Mouse (Mus musculus) heart, embryonic 13.5 days (tissue): ENCODE measurements around the gene Cep78. TPM values are rescaled to one million over a fixed set of nuclear protein-coding genes. Genes with fewer than 3 reads are reported as not detected.

Experiments
- ATAC-seq: fragments of 200-750 bp; cut with Nextera tagmentation; 2 replicates; pipeline ENCODE4 v1.8.0; 2017; ENCODE audit warnings: moderate TSS enrichment; ENCODE audit not compliant: insufficient number of reproducible peaks, low FRiP score, low TSS enrichment; ENCODE audit errors: extremely low read depth
- H3K27ac ChIP-seq: fragments of 300-500 bp; sonication (generic); replicated peaks from 2 replicates; pipeline ENCODE4 v1.5.1; 2015; ENCODE audit warnings: moderate library complexity, mild to moderate bottlenecking, inconsistent platforms
- H3K27me3 ChIP-seq: fragments of 300-500 bp; sonication (generic); replicated peaks from 2 replicates; pipeline ENCODE4 v1.6.1; 2015; ENCODE audit warnings: mild to moderate bottlenecking, inconsistent platforms
- H3K36me3 ChIP-seq: fragments of 300-500 bp; sonication (generic); 2 replicates; pipeline ENCODE4 v1.6.1; 2015; ENCODE audit warnings: mild to moderate bottlenecking, inconsistent platforms
- H3K4me1 ChIP-seq: fragments of 300-500 bp; sonication (generic); 2 replicates; pipeline ENCODE4 v1.6.1; 2015; ENCODE audit warnings: inconsistent platforms
- H3K4me2 ChIP-seq: fragments of 300-500 bp; sonication (generic); 2 replicates; pipeline ENCODE4 v1.6.1; 2015; ENCODE audit warnings: inconsistent platforms, mild to moderate bottlenecking, moderate library complexity
- H3K4me3 ChIP-seq: fragments of 300-500 bp; sonication (generic); 2 replicates; pipeline ENCODE4 v1.5.1; 2015; ENCODE audit warnings: moderate library complexity, mild to moderate bottlenecking, inconsistent platforms
- H3K9ac ChIP-seq: fragments of 300-500 bp; sonication (generic); 2 replicates; pipeline ENCODE4 v1.6.1; 2015; ENCODE audit warnings: inconsistent platforms, mild to moderate bottlenecking, moderate library complexity
- H3K9me3 ChIP-seq: fragments of 300-500 bp; sonication (generic); 2 replicates; pipeline ENCODE4 v1.6.1; 2016; ENCODE audit warnings: inconsistent platforms
- WGBS: fragments of 180-500 bp; shearing (Covaris S2); methylation state at CpG from one replicate; pipeline ENCODE4 v1.1.7; 2015; ENCODE audit warnings: mixed read lengths; 5-methylcytosine and 5-hydroxymethylcytosine counted together
- polyA plus RNA-seq: library from polyadenylated mRNA; unstranded; fragments of >200 nt; fragmentation: Nextera tagmentation; extraction: Ambion mirVana; gene quantifications from 2 replicates; pipeline ENCODE4 v1.2.1, GENCODE M21; 2015

The Cep78 gene
- polyA plus RNA-seq, 1 experiment from 2014 or later: 12.9 TPM

GRCm38 (mm10) chr19:15924866-15925718 lies 59.7 kb downstream of the Cep78 start:
- Histone ChIP-seq H3K36me3 (peaks cover 5% of the 10 kb centered on the region; the same call in 1 of the 2 replicates), H3K27ac (peak overlapping the region; percentile 93), H3K9ac (peak overlapping the region; percentile 86), H3K27me3 (no peaks in the 10 kb centered on the region), H3K4me1 (peaks cover 29% of the 10 kb centered on the region), H3K4me2 (peak overlapping the region; percentile 99), H3K4me3 (peak overlapping the region; percentile 75), H3K9me3 (no peaks in the 10 kb centered on the region)
- 1% methylated on average over 43 of the region's 43 CpGs for WGBS
- peak; percentile 83 for ATAC-seq

DNA sequence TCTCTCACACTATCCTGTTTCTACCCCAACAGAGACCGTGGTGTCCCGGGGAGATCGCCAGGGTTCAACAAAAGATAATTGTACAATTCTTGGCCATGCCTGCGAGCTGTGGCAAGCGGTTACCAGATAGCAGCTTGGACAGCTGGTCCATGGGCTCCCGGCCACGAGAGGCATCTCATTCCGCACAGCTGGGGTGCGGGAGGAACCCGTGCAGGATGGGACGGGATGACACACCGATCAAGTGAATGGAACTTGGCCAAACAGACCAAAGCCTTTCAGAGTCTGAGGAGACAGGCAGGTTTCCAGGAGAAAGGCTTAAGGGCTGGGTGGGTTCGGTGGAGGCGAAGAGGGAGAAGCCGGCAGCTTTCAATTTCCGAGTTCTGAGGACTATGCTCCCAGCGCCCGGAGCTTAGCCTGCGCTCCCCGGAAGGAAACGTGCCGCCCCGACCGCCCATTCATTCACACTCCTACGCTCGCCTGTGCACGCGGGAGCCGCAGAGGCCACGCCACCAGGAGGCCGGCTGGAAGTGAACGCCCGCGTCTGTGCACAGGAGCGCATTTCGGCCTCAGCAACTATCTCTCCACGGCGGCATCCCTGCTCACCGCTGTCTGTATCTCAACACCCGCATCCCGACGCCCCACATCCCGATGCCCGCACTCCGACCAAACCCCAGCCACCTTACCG lies 60.5 kb downstream of the Cep78 start:
- Histone ChIP-seq H3K27me3 (no peaks in the 10 kb centered on the region), H3K27ac (peak overlapping the region; percentile 93), H3K4me1 (peaks cover 29% of the 10 kb centered on the region), H3K4me2 (peak overlapping the region; percentile 99), H3K4me3 (peak overlapping the region; percentile 75), H3K9me3 (no peaks in the 10 kb centered on the region), H3K36me3 (peaks cover 13% of the 10 kb centered on the region), H3K9ac (peak overlapping the region; percentile 86)
- under 1% methylated on average over 46 of the region's 46 CpGs for WGBS
- 0 out of 2 replicates have a peak, but pooled peaks have one; percentile 20 for ATAC-seq

- peaks cover 29% of the 10 kb centered on the region for H3K4me1 ChIP-seq
- H3K4me3 ChIP-seq: peak overlapping the region; percentile 75
- H3K27me3 ChIP-seq: no peaks in the 10 kb centered on the region
- peak overlapping the region; percentile 99 for H3K4me2 ChIP-seq
- H3K27ac ChIP-seq: peak overlapping the region; percentile 93
- WGBS: 15% methylated on average over 9 of the region's 9 CpGs
- H3K9me3 ChIP-seq: no peaks in the 10 kb centered on the region
- H3K36me3 ChIP-seq: peaks cover 21% of the 10 kb centered on the region
- ATAC-seq: no peak
- peak overlapping the region; percentile 86 for H3K9ac ChIP-seq
Observed at GRCm38 (mm10) chr19:15923426-15923825, 61.4 kb downstream of the Cep78 start.

GRCm38 (mm10) chr19:15919336-15919735 lies 65.5 kb downstream of the Cep78 start:
- Histone ChIP-seq H3K4me3 (no peak overlapping the region), H3K27me3 (no peaks in the 10 kb centered on the region), H3K36me3 (peaks cover 55% of the 10 kb centered on the region), H3K9me3 (no peaks in the 10 kb centered on the region), H3K27ac (no peak overlapping the region), H3K9ac (no peak overlapping the region), H3K4me2 (no peak overlapping the region), H3K4me1 (peaks cover 14% of the 10 kb centered on the region)
- 87% methylated on average over 7 of the region's 7 CpGs for WGBS
- no peak for ATAC-seq

DNA sequence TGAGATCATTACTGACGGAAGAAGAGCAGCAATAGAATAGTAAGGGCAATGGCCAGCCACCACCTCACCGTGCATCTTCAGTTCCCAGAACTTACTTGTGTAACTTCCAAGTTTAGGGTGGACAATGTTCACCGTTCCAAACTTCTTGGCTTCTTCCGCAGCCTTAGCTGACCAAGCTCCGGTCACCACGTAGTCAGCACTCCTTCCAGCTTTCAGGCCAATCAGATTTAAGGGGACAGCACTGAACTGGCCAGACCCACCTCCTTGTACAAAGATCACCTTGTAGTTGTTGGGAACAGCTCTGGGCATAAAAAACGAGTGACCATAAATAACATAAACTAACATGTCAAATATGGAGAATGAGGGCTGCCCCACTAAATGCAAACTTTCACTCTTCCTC lies 66.7 kb downstream of the Cep78 start:
- Histone ChIP-seq H3K4me2 (no peak overlapping the region), H3K4me1 (peaks cover 3% of the 10 kb centered on the region), H3K27me3 (no peaks in the 10 kb centered on the region), H3K9me3 (no peaks in the 10 kb centered on the region), H3K4me3 (no peak overlapping the region), H3K9ac (no peak overlapping the region), H3K27ac (no peak overlapping the region), H3K36me3 (peaks cover 67% of the 10 kb centered on the region)
- 90% methylated on average over 7 of the region's 7 CpGs for WGBS
- no peak for ATAC-seq

DNA sequence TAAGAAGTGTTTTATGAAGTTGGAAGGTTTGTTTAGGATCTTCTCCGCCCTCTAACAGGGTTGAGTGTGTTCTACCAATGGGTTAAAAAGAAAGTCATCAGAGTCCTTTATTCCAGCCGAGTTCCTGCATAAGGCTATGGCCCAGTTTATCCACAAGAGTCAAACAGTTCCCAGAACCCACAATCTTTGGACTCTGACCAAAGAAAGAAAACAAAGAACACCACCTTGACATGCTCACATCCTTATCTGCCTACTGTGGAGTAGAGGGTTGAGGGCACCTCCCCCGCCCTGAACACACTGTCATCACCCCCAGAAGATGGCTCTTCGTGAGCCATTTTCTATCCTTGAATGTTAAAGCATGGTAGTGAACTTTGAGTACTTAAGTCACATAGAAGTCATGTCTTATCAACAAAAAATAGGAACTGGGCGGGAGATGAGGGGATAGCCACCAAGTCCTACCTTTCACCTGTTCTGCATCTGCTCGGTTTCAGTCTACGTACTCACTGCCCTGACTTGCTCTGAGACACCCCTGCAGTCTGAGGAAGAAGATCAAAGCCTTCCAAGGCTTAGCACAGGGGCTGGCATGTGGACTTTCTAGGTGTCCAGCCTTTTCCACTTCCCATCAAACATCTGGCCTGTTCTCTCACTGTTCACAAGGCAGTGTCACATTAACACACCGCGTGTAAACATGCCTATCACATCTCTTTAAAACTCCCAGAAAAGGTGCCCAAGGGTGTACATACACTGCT lies 71.4 kb downstream of the Cep78 start:
- Histone ChIP-seq H3K36me3 (peaks cover 80% of the 10 kb centered on the region), H3K9me3 (no peaks in the 10 kb centered on the region), H3K27ac (no peak overlapping the region), H3K4me1 (peaks cover 16% of the 10 kb centered on the region), H3K9ac (no peak overlapping the region), H3K4me2 (no peak overlapping the region), H3K27me3 (no peaks in the 10 kb centered on the region), H3K4me3 (no peak overlapping the region)
- 82% methylated on average over 9 of the region's 9 CpGs for WGBS
- no peak for ATAC-seq

GRCm38 (mm10) chr19:15911441-15911840 lies 73.3 kb downstream of the Cep78 start:
- no peak overlapping the region for H3K27ac ChIP-seq
- H3K4me1 ChIP-seq: peaks cover 16% of the 10 kb centered on the region
- WGBS: 93% methylated on average over 5 of the region's 5 CpGs
- no peaks in the 10 kb centered on the region for H3K9me3 ChIP-seq
- no peak overlapping the region for H3K4me3 ChIP-seq
- ATAC-seq: no peak
- H3K4me2 ChIP-seq: no peak overlapping the region
- no peak overlapping the region for H3K9ac ChIP-seq
- H3K36me3 ChIP-seq: peaks cover 80% of the 10 kb centered on the region
- no peaks in the 10 kb centered on the region for H3K27me3 ChIP-seq

DNA sequence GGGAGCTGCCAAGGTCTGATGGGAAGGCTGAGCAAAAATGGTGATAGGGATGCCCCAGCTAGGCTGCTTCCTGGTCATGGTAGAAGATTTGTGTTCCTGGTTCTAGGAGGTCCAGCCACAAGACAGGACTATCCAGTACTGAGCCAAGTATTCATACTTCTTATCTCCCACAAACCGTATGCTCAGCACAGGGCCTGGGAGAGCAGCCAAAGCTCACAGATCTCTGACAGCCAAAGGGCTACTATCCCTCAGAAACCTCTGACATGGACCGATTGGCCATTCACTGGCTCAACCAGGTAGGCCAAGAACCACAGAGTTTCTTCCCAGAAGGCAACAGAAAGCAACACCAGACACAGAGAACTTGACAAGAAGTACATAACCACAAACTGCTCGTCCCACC lies 73.8 kb downstream of the Cep78 start:
- H3K9ac ChIP-seq: no peak overlapping the region
- no peaks in the 10 kb centered on the region for H3K9me3 ChIP-seq
- peaks cover 16% of the 10 kb centered on the region for H3K4me1 ChIP-seq
- H3K4me2 ChIP-seq: no peak overlapping the region
- no peaks in the 10 kb centered on the region for H3K27me3 ChIP-seq
- 44% methylated on average over 3 of the region's 3 CpGs for WGBS
- H3K36me3 ChIP-seq: peaks cover 80% of the 10 kb centered on the region
- no peak overlapping the region for H3K4me3 ChIP-seq
- 0 out of 2 replicates have a peak overlapping the region, but pooled peaks have one; percentile 4 for H3K27ac ChIP-seq
- no peak for ATAC-seq

- H3K4me2 ChIP-seq: no peak overlapping the region
- H3K9me3 ChIP-seq: no peaks in the 10 kb centered on the region
- H3K9ac ChIP-seq: no peak overlapping the region
- no peak; the same call in 1 of the 2 replicates for ATAC-seq
- no peaks in the 10 kb centered on the region for H3K27me3 ChIP-seq
- 52% methylated on average over 1 of the region's 1 CpGs for WGBS
- H3K4me1 ChIP-seq: peaks cover 16% of the 10 kb centered on the region
- H3K36me3 ChIP-seq: peaks cover 84% of the 10 kb centered on the region
- H3K4me3 ChIP-seq: no peak overlapping the region
- H3K27ac ChIP-seq: no peak overlapping the region
Observed at GRCm38 (mm10) chr19:15910488-15910887, 74.3 kb downstream of the Cep78 start.

DNA sequence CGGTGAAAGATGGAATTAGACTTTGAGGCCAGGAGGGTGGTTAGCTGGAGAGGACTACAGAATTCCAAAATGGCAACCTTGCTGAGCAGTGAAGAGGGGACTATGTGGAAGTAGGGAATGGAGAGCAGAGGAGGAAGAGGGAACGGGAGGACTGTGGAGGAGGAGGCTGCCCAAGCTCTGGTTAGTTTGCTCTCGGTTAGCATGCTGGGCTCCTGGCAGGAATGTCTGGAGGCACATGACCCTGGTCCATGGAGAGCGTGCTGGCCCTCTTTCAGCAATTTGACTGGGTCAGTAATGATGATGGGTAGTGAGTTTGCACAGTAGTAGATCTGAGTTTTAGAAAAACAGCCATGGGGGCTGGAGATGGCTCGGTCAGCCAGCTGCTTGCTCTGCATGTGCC lies 76.8 kb downstream of the Cep78 start:
- Histone ChIP-seq H3K4me3 (no peak overlapping the region), H3K4me2 (no peak overlapping the region), H3K9ac (no peak overlapping the region), H3K36me3 (peaks cover 71% of the 10 kb centered on the region), H3K4me1 (peaks cover 16% of the 10 kb centered on the region), H3K27ac (no peak overlapping the region), H3K9me3 (no peaks in the 10 kb centered on the region), H3K27me3 (no peaks in the 10 kb centered on the region)
- whole genome bisulfite sequencing: 85% methylated on average over 5 of the region's 5 CpGs
- no peak for ATAC-seq
